Mouse (Mus musculus): Measurements from ENCODE around the gene Lrrc19. TPM values are rescaled to one million over a fixed set of nuclear protein-coding genes. Genes with fewer than 3 reads are reported as not detected.
"Not testable (repeated sequence)": the region's sequence is repeated elsewhere in the genome, so short reads cannot be mapped to it uniquely, and the experiment has no call there.

Gene Lrrc19
- polyA plus RNA-seq, 1 experiment from 2014 or later = 28.9 TPM

DNA sequence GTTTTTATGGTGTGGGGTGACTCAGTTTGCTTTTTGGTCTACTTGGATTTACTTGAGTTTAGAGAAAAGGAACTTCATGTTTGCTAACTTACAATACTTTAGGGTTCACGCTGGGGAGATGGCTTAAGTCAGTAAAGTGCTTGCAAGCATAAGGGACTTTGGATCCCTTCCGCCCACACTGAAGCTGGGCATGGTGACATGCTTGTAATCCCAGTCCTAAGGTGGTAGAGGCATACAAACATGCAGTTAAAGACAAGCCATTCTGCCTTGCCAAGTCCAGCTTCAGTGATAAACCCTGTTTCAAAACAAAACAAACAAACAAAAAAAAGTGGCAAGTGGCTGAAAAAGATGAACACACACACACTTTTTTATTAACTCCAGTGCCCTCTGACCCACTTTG, 31.2 kb upstream of the Lrrc19 start:
- ATAC-seq = no peak
- Histone ChIP-seq H3K4me3 (ENCODE audit: low read depth, low read length) (no peak overlapping the region), H3K9me3 (ENCODE audit: control insufficient read depth) (no peaks in the 10 kb centered on the region), H3K36me3 (ENCODE audit: control insufficient read depth, insufficient read depth) (no peaks in the 10 kb centered on the region; the same call in 1 of the 2 replicates), H3K4me2 (replicated peaks; ENCODE audit: low read depth) (no peak overlapping the region), H3K4me1 (replicated peaks; ENCODE audit: control insufficient read depth, insufficient read depth, low read length) (no peaks in the 10 kb centered on the region), H3K27me3 (replicated peaks; ENCODE audit: control insufficient read depth, insufficient read depth, low read length) (no peaks in the 10 kb centered on the region), H3K27ac (ENCODE audit: low read depth, low read length) (no peak overlapping the region), H3K9ac (ENCODE audit: low read depth, low read length) (no peak overlapping the region)
- TF ChIP-seq CTCF (IDR thresholded peaks at IDR 0.05; ENCODE audit: low read depth) = no peak
- 80% methylated on average over 2 of the region's 2 CpGs for WGBS

DNA sequence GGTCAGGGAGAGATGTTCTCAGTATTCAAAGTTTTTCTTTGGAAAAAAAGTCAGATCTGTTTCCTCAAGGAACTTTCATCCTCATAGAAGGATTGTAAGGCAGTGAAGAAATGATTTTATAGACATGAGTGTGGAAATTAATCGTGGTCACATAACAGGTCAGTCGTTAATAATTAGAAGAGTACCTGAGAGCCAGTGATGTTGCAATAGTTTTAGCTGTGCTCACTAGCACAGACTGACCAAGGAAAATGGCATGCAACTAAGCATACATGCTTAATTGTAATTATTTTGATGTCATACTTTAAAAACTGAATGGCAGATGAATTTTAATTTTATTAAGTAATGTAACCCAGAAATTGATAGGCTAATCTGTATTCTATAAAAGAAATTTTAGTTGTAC, 30.7 kb upstream of the Lrrc19 start:
- Histone ChIP-seq H3K9ac (ENCODE audit: low read depth, low read length) (no peak overlapping the region), H3K9me3 (ENCODE audit: control insufficient read depth) (no peaks in the 10 kb centered on the region), H3K27me3 (replicated peaks; ENCODE audit: control insufficient read depth, insufficient read depth, low read length) (no peaks in the 10 kb centered on the region), H3K4me1 (replicated peaks; ENCODE audit: control insufficient read depth, insufficient read depth, low read length) (no peaks in the 10 kb centered on the region), H3K36me3 (ENCODE audit: control insufficient read depth, insufficient read depth) (no peaks in the 10 kb centered on the region; the same call in 1 of the 2 replicates), H3K4me2 (replicated peaks; ENCODE audit: low read depth) (no peak overlapping the region), H3K4me3 (ENCODE audit: low read depth, low read length) (no peak overlapping the region), H3K27ac (ENCODE audit: low read depth, low read length) (no peak overlapping the region)
- TF ChIP-seq CTCF (IDR thresholded peaks at IDR 0.05; ENCODE audit: low read depth) = no peak
- WGBS = 70% methylated on average over 2 of the region's 2 CpGs
- ATAC-seq = no peak

- Histone ChIP-seq H3K4me2 (replicated peaks; ENCODE audit: low read depth) (no peak overlapping the region), H3K27me3 (replicated peaks; ENCODE audit: control insufficient read depth, insufficient read depth, low read length) (no peaks in the 10 kb centered on the region), H3K4me3 (ENCODE audit: low read depth, low read length) (no peak overlapping the region), H3K9me3 (ENCODE audit: control insufficient read depth) (no peaks in the 10 kb centered on the region), H3K4me1 (replicated peaks; ENCODE audit: control insufficient read depth, insufficient read depth, low read length) (no peaks in the 10 kb centered on the region), H3K9ac (ENCODE audit: low read depth, low read length) (no peak overlapping the region), H3K36me3 (ENCODE audit: control insufficient read depth, insufficient read depth) (no peaks in the 10 kb centered on the region; the same call in 1 of the 2 replicates), H3K27ac (ENCODE audit: low read depth, low read length) (no peak overlapping the region)
- WGBS = 44% methylated on average over 1 of the region's 1 CpGs
- peak; percentile 80 for TF ChIP-seq CTCF (IDR thresholded peaks at IDR 0.05; ENCODE audit: low read depth)
- no peak for ATAC-seq
Measured at GRCm38 (mm10) chr4:94669718-94670117, 19.8 kb upstream of the Lrrc19 start.

GRCm38 (mm10) chr4:94650426-94651175, 657 bp upstream of the Lrrc19 start:
- not testable (repeated sequence) for H3K9ac ChIP-seq (ENCODE audit: low read depth, low read length); H3K27me3 ChIP-seq (replicated peaks; ENCODE audit: control insufficient read depth, insufficient read depth, low read length); H3K4me3 ChIP-seq (ENCODE audit: low read depth, low read length); H3K36me3 ChIP-seq (ENCODE audit: control insufficient read depth, insufficient read depth); H3K9me3 ChIP-seq (ENCODE audit: control insufficient read depth); H3K4me1 ChIP-seq (replicated peaks; ENCODE audit: control insufficient read depth, insufficient read depth, low read length)
- peak; percentile 99 for ATAC-seq
- Histone ChIP-seq H3K4me2 (replicated peaks; ENCODE audit: low read depth) (peak overlapping the region; percentile 40), H3K27ac (ENCODE audit: low read depth, low read length) (peak overlapping the region; percentile 50)
- WGBS = 49% methylated on average over 5 of the region's 5 CpGs

DNA sequence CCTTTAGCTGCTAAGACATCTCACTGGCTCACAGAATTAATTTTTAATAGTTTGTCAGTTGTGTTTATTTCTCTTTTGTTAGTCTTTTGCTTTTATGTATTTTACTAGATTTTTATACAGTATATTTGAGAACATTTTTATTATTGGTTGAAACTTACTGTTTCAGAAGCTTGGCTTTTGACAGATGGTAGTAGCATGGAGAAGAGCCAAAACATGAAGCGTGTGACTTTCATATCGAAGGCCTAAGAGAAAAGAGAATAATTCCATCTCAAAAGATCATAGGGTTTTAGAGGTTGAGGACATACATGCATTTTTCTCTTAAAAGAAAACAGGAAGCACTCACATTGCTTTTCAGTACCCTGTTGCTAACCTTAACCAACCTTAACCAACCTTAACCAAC, 6.8 kb downstream of the Lrrc19 start:
- Histone ChIP-seq H3K4me3 (ENCODE audit: low read depth, low read length) (no peak overlapping the region), H3K9me3 (ENCODE audit: control insufficient read depth) (no peaks in the 10 kb centered on the region), H3K27me3 (replicated peaks; ENCODE audit: control insufficient read depth, insufficient read depth, low read length) (no peaks in the 10 kb centered on the region), H3K36me3 (ENCODE audit: control insufficient read depth, insufficient read depth) (peaks cover 10% of the 10 kb centered on the region; the same call in 1 of the 2 replicates), H3K27ac (ENCODE audit: low read depth, low read length) (no peak overlapping the region), H3K4me2 (replicated peaks; ENCODE audit: low read depth) (no peak overlapping the region), H3K9ac (ENCODE audit: low read depth, low read length) (no peak overlapping the region), H3K4me1 (replicated peaks; ENCODE audit: control insufficient read depth, insufficient read depth, low read length) (no peaks in the 10 kb centered on the region)
- WGBS = 96% methylated on average over 2 of the region's 2 CpGs
- TF ChIP-seq CTCF (IDR thresholded peaks at IDR 0.05; ENCODE audit: low read depth) = no peak
- ATAC-seq = no peak

GRCm38 (mm10) chr4:94620077-94620476, 29.9 kb downstream of the Lrrc19 start:
- WGBS = 76% methylated on average over 2 of the region's 2 CpGs
- H3K4me2 ChIP-seq (replicated peaks; ENCODE audit: low read depth) = no peak overlapping the region
- peaks cover 7% of the 10 kb centered on the region; the same call in 1 of the 2 replicates for H3K36me3 ChIP-seq (ENCODE audit: control insufficient read depth, insufficient read depth)
- no peak overlapping the region for H3K4me3 ChIP-seq (ENCODE audit: low read depth, low read length)
- 0 out of 2 replicates have a peak, but pooled peaks cover under 1% of the 10 kb centered on the region for H3K4me1 ChIP-seq (replicated peaks; ENCODE audit: control insufficient read depth, insufficient read depth, low read length)
- TF ChIP-seq CTCF (IDR thresholded peaks at IDR 0.05; ENCODE audit: low read depth) = no peak
- H3K27ac ChIP-seq (ENCODE audit: low read depth, low read length) = no peak overlapping the region
- no peak overlapping the region for H3K9ac ChIP-seq (ENCODE audit: low read depth, low read length)
- ATAC-seq = no peak
- H3K9me3 ChIP-seq (ENCODE audit: control insufficient read depth) = no peaks in the 10 kb centered on the region
- H3K27me3 ChIP-seq (replicated peaks; ENCODE audit: control insufficient read depth, insufficient read depth, low read length) = no peaks in the 10 kb centered on the region

All from intestine, postnatal 0 days (tissue).